Mouse (Mus musculus): ENCODE results near the gene Acin1.

- TF ChIP-seq CTCF (IDR thresholded peaks at IDR 0.05; ENCODE audit: insufficient read depth, low read length) (no peak), POLR2A (IDR thresholded peaks at IDR 0.05; ENCODE audit: borderline replicate concordance, extremely low read depth, low read depth, low read length) (no peak)
Observed at GRCm38 (mm10) chr14:54727565-54727964, 40.8 kb upstream of the Acin1 start.
